Mouse (Mus musculus) thymus, postnatal 10 days (tissue): Measurements from ENCODE around the gene Rab1a.
"Not testable (repeated sequence)": the region's sequence is repeated elsewhere in the genome, so short reads cannot be mapped to it uniquely, and the experiment has no call there.

Experiments
- DNase-seq, 2 experiments: peaks; one replicate each; pipeline ENCODE4 v3.0.0; 2021; ENCODE audit warnings: low spot score in 2 of 2

Gene Rab1a

DNA sequence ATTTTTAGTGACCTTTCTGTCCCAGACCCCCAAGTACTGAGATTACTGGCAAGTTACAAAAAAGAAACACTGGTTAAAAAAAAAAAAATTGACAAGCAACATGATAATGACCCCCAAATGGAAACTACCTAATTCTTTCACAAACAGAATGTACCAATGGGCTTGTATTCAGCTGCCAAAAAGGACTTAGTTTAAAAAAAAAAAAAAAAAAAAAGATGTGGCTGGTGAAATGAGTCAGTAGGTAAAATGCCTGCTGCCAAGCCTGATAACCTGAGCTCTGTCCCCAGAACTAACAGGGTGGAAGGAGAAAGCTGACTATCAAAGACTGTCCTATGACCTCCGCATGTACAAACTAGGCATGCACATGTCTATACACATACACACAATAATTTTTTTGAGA lies 16.0 kb downstream of the Rab1a start:
- DNase-seq: no peak

GRCm38 (mm10) chr11:20221671-20222070 lies 20.4 kb downstream of the Rab1a start:
- DNase-seq: not testable (repeated sequence)

DNA sequence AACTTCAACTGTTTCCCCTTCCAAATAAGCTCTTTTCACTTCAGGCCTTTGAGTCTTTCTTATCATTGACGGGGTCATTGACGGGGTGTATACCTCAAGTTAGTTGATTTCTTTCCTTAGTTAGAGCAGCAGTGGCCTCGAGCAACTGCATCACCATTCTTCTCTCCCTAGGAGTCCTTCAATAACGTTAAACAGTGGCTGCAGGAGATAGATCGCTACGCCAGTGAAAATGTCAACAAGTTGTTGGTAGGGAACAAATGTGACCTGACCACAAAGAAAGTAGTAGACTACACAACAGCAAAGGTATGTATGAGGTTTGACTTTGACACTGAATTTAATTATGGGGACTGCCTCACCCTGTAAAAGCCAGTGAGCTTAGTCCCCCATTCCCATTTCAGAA lies 23.0 kb downstream of the Rab1a start:
- no peak for DNase-seq

DNA sequence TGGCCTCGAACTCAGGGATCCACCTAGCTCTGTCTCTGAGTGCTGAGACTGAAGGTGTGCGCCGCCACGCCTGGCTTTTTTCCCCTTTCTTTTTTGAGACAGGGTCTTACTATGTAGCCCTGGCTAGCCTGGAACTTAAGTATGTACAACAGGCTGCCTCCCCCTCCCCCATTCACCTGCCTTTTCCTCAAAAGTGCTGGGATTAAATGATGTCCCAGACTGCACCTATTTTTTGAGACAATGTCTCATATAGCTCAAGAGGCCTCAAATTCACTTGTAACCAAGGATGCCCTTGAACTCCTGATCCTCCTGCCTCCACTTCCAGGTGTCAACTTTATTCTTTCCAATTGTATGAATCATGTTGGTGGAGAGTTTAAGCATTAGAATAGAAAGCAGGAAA lies 24.7 kb downstream of the Rab1a start:
- no peak for DNase-seq

GRCm38 (mm10) chr11:20228666-20229065 lies 27.4 kb downstream of the Rab1a start:
- no peak for DNase-seq

- no peak for DNase-seq
Observed at GRCm38 (mm10) chr11:20229311-20229710, 28.1 kb downstream of the Rab1a start.

GRCm38 (mm10) chr11:20230286-20230685 lies 29.1 kb downstream of the Rab1a start:
- no peak for DNase-seq

- DNase-seq: no peak
Observed at GRCm38 (mm10) chr11:20231128-20231878, 30.1 kb downstream of the Rab1a start.

DNA sequence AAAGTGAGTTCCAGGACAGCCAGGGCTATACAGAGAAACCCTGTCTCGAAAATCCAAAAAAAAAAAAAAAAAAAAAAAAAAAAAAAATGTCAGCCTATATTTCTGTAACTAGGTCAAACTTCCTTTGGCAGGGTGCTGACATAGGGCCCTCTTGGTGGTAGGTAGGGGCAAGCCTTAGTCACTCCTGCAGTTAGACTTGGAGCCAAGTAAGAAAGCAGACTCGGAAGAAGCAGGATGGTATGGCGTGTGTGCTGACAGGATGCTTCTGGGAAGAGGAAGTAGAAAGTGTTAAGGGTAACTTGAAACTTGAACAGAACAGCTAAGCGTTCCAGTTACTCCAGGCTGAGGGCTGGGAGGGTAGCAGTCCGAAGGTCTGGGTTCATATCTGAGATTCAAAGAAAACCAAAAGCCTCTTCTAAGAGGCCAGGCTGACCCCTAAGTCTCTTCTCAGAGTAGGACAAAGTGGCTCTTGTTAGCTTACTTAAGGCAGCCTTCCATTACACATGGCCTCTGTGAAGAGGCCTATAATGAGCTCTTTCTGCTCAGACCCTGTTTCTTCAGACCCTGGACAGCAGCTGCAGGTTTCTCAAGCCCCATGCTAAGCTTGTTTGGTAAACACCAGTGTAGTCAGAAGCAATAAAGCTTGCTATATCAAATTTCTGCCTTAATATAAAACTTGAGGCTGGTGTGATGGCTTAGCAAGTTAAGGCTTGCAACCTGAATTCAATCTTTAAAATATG lies 31.0 kb downstream of the Rab1a start:
- DNase-seq: no peak

GRCm38 (mm10) chr11:20234233-20234632 lies 33.0 kb downstream of the Rab1a start:
- peak in 1 of 2 experiments; percentile 19 for DNase-seq

- no peak for DNase-seq
Observed at GRCm38 (mm10) chr11:20237018-20237417, 35.8 kb downstream of the Rab1a start.

GRCm38 (mm10) chr11:20237976-20238375 lies 36.7 kb downstream of the Rab1a start:
- no peak for DNase-seq

DNA sequence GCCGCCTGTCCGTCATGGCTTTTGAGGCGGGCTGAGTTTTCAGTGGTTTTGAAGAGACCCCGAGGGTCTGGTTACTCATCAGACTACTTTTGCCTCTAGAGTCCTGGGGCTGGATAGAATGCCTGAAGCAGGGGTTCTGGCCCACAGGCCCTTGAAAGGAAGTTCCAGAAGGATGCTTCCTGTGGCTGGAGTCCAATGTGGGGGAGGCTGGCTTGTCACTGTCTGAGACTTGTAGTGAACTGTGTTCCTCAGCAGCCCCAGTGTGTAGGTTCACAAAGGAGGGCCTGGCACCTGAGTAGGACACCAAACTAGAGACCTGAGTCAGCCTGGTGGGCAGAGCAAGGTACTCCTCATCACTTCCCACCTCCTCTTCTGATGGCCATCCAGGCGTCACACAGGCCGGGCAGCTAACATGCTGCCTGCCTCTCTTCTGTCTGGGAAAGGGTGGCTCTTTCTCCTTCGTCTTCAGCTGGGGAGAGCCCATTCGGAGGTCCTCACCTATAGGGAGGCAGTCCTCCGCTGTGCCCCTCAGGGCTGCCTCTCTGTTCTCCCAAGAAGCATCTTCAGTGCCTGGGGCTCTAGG lies 38.1 kb downstream of the Rab1a start:
- no peak for DNase-seq

GRCm38 (mm10) chr11:20240331-20240730 lies 39.1 kb downstream of the Rab1a start:
- no peak for DNase-seq

- DNase-seq: no peak
Observed at GRCm38 (mm10) chr11:20241311-20241710, 40.1 kb downstream of the Rab1a start.

DNA sequence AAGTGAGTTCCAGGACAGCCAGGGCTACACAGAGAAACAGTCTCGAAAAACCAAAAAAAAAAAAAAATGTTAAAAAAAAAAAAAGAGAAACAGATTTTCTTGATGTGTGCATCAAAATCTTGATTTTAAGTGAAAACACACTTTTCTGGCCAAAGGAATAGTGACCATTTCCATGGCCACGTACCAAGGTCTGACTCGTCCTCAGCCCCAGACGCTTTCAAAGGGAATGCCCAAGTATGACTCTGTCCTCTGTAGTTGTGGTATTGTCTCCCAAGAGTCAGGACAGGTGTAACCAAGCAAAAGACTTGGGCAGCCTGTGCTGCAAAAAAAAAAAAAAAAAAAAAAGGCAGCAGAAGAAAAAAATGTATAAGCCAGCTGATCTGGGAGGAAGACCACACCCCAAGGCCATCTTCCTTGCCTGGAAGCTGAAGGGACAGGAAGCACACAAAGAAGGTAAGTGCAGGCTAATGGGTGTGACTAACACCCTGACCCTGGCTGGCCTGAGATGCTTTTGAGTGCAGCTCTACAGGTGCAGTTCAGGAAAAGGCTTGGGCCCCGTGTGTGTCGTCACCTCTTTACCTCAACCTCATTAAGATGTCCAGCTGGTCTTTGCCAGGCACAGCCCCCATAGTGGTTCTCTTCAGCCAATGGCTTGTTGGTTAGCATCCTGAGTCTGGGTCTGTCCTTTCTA lies 41.3 kb downstream of the Rab1a start:
- no peak for DNase-seq

GRCm38 (mm10) chr11:20243214-20243913 lies 42.1 kb downstream of the Rab1a start:
- DNase-seq: no peak

DNA sequence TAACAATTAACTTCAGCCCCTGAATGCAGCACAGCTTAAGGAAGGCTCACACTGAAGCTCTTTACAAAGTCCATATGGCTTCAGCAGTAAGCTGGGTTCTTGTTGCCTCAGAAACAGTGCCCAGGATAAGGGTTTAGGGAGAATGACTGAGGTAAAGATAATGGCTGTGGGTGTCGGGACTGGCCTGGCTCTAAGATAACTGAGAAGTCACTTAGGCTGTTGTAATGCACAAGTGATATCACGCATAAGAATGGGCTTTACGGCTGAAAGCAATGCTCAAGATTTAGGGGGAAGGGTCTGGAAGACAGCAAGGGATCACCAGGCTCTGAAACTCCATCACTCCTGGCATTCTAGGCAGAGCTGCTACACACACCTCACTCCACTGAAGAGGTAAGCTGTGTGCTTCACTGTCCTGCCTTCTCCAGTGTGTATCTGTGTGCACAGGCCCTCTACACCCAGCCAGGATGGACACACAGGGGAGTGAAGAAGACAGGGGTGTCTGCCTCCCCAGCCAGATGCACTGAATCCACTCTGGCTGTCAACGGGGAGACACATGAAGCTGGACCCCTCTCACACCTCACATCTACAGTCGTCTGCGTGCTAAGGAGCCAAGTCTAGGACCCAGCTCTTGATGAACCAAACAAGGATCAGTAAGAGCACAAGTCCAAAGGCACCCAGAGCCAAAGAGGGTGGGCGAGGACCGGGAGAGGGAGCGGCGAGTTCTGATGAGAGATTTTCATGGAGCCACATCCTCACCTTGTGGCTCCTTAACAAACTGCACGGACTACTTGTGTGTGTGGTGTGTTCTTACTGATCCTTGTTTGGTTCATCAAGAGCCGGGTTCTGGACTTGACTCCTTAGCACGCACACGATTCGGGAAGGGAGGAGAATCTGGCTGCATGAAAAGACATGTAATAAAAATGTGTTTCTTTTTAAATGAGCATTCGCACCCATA lies 43.4 kb downstream of the Rab1a start:
- no peak for DNase-seq

DNA sequence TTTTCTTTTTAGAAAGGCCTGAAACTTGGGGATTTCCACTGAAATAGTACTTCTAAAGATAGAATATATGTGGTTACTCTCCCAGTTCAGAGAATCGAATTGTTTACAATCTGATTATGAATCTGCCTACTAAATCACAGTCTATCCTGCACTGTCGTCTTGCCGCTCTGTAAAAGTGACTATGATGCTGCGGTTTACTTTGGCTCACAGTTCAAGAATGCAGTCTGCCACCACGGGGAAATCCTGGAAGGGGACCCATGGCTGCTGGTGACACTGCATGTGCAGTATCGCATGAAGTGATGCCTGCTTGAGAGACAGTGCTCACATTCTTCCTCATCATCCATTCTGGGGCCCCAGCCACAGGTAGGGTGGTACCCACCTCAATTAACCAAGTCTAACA lies 44.1 kb downstream of the Rab1a start:
- no peak for DNase-seq

DNA sequence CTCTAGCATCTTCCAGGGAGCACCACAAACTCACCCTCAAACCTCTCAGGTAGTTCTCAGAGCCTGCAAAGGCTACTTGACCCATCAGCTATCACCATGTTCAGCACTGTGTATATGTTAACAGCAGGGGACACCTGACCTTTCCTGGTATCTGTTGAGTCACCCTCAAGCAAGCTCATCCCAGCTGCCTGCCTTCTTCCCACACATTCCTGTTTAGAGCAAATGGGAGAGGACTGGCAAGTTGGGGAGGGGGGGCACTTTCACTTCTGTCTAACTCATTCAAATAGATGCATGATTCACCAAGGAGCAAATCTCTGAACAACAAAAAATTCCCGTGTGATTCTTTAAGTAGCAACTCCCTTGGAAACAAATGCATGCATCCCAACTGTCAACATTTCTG lies 45.4 kb downstream of the Rab1a start:
- DNase-seq: no peak
